Mouse (Mus musculus): ENCODE measurements around the gene Cog8.
"Not testable (repeated sequence)": the region's sequence is repeated elsewhere in the genome, so short reads cannot be mapped to it uniquely, and the experiment has no call there.

Gene Cog8

GRCm38 (mm10) chr8:107040632-107041031, 15.9 kb downstream of the Cog8 start:
- no peak for DNase-seq

GRCm38 (mm10) chr8:107036626-107037025, 19.9 kb downstream of the Cog8 start:
- DNase-seq = no peak

GRCm38 (mm10) chr8:107035641-107036040, 20.8 kb downstream of the Cog8 start:
- DNase-seq = no peak

- not testable (repeated sequence) for DNase-seq
Measured at GRCm38 (mm10) chr8:107033609-107034008, 22.9 kb downstream of the Cog8 start.

- no peak for DNase-seq
Measured at GRCm38 (mm10) chr8:107031577-107032090, 24.9 kb downstream of the Cog8 start.

- DNase-seq = peak; percentile 100
Measured at GRCm38 (mm10) chr8:107030650-107031576, 25.6 kb downstream of the Cog8 start, which contains the start of gene Vps4a. TSS of gene Vps4a (plus strand) at chr8:107031222.

- no peak for DNase-seq
Measured at GRCm38 (mm10) chr8:107030058-107030457, 26.4 kb downstream of the Cog8 start.

- DNase-seq = no peak
Measured at GRCm38 (mm10) chr8:107029310-107029709, 27.2 kb downstream of the Cog8 start.

- DNase-seq = no peak
Measured at GRCm38 (mm10) chr8:107023479-107023878, 33.0 kb downstream of the Cog8 start.

- DNase-seq = peak; percentile 90
Measured at GRCm38 (mm10) chr8:107014915-107015314, 41.6 kb downstream of the Cog8 start.

- no peak for DNase-seq
Measured at GRCm38 (mm10) chr8:107012666-107013065, 43.8 kb downstream of the Cog8 start.

- DNase-seq = no peak
Measured at GRCm38 (mm10) chr8:107007795-107008194, 48.7 kb downstream of the Cog8 start.

- DNase-seq = peak; percentile 96
Measured at GRCm38 (mm10) chr8:107002532-107002931, 54.0 kb downstream of the Cog8 start.

GRCm38 (mm10) chr8:106999068-106999467, 57.4 kb downstream of the Cog8 start:
- DNase-seq = peak; percentile 93

- peak; percentile 78 for DNase-seq
Measured at GRCm38 (mm10) chr8:106997416-106997815, 59.1 kb downstream of the Cog8 start.

GRCm38 (mm10) chr8:106996339-106996738, 60.1 kb downstream of the Cog8 start:
- peak; percentile 31 for DNase-seq
